Mouse (Mus musculus) ES-Bruce4 (cell line): ENCODE data around the gene Kif1c.

Experiments used
- CTCF ChIP-seq: IDR thresholded peaks from one replicate; pipeline ENCODE4 v1.8.1; 2011; ENCODE audit warnings: low read depth, low read length
- EP300 ChIP-seq: IDR thresholded peaks from 2 replicates; pipeline ENCODE4 v1.6.1; 2011; ENCODE audit warnings: low read depth, low read length; ENCODE audit not compliant: insufficient read depth
- POLR2A ChIP-seq: IDR thresholded peaks from one replicate; pipeline ENCODE4 v1.8.1; 2011; ENCODE audit warnings: low read length; ENCODE audit not compliant: insufficient read depth

DNA sequence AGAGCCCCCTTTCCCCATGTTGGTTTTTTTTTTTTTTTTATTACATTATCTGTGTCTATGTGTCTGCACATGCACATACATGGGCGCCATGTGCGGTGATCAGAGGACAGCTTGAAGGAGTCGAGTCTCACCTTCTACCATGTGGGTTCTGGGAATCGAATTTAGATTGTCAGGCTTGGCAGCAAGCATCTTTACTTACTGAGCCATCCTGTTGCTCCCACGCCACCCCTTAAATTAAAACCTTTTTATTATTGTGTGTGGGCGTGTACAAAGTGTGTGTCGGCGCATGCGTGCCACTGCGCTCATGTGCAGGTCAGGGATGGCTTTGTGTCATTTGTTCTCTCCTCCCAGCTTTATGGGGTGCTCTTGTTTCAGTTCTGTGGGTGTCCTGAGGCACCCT, 10.7 kb downstream of the Kif1c start:
- TF ChIP-seq CTCF (no peak), EP300 (no peak), POLR2A (no peak)
